Mouse (Mus musculus): ENCODE data around the gene Hist1h4f. TPM values are rescaled to one million over a fixed set of nuclear protein-coding genes. Genes with fewer than 3 reads are reported as not detected.
"Not testable (repeated sequence)": the region's sequence is repeated elsewhere in the genome, so short reads cannot be mapped to it uniquely, and the experiment has no call there.

The Hist1h4f gene
- polyA plus RNA-seq, 1 experiment from 2014 or later: not detected

- Histone ChIP-seq H3K27ac (ENCODE audit: low read depth, low read length) (peak overlapping the region; percentile 83), H3K9me3 (replicated peaks; ENCODE audit: control insufficient read depth, low read length) (no peaks in the 10 kb centered on the region), H3K9ac (ENCODE audit: low read length) (peak overlapping the region; percentile 60; the same call in 1 of the 2 replicates), H3K27me3 (replicated peaks; ENCODE audit: control insufficient read depth, insufficient read depth, low read length) (no peaks in the 10 kb centered on the region), H3K4me1 (ENCODE audit: control insufficient read depth, insufficient read depth, low read length) (peaks cover 12% of the 10 kb centered on the region; the same call in 1 of the 2 replicates), H3K36me3 (ENCODE audit: control insufficient read depth, insufficient read depth, low read length) (no peaks in the 10 kb centered on the region), H3K4me3 (ENCODE audit: low read depth, low read length) (peak overlapping the region; percentile 37), H3K4me2 (ENCODE audit: low read length) (peak overlapping the region; percentile 54)
- no peak for ATAC-seq
- WGBS: 51% methylated on average over 8 of the region's 8 CpGs
- DNase-seq (ENCODE audit: low spot score): no peak
Observed at GRCm38 (mm10) chr13:23551931-23552914, 775 bp upstream of the Hist1h4f start.

GRCm38 (mm10) chr13:23550761-23551145 is 695 bp downstream of the Hist1h4f start:
- 7% methylated on average over 3 of the region's 3 CpGs for WGBS
- H3K4me2 ChIP-seq (ENCODE audit: low read length): peak overlapping the region; percentile 54
- no peaks in the 10 kb centered on the region for H3K9me3 ChIP-seq (replicated peaks; ENCODE audit: control insufficient read depth, low read length)
- H3K27ac ChIP-seq (ENCODE audit: low read depth, low read length): peak overlapping the region; percentile 83
- H3K9ac ChIP-seq (ENCODE audit: low read length): peak overlapping the region; percentile 60
- peak overlapping the region; percentile 37 for H3K4me3 ChIP-seq (ENCODE audit: low read depth, low read length)
- DNase-seq (ENCODE audit: low spot score) (no peak), ATAC-seq (no peak)
- no peaks in the 10 kb centered on the region for H3K36me3 ChIP-seq (ENCODE audit: control insufficient read depth, insufficient read depth, low read length)
- no peaks in the 10 kb centered on the region for H3K27me3 ChIP-seq (replicated peaks; ENCODE audit: control insufficient read depth, insufficient read depth, low read length)
- peaks cover 6% of the 10 kb centered on the region; the same call in 1 of the 2 replicates for H3K4me1 ChIP-seq (ENCODE audit: control insufficient read depth, insufficient read depth, low read length)

- no peak overlapping the region for H3K9ac ChIP-seq (ENCODE audit: low read length)
- no peaks in the 10 kb centered on the region for H3K36me3 ChIP-seq (ENCODE audit: control insufficient read depth, insufficient read depth, low read length)
- H3K27me3 ChIP-seq (replicated peaks; ENCODE audit: control insufficient read depth, insufficient read depth, low read length): no peaks in the 10 kb centered on the region
- no peak overlapping the region for H3K27ac ChIP-seq (ENCODE audit: low read depth, low read length)
- no peak overlapping the region for H3K4me2 ChIP-seq (ENCODE audit: low read length)
- DNase-seq (ENCODE audit: low spot score) (no peak), ATAC-seq (no peak)
- no peak overlapping the region for H3K4me3 ChIP-seq (ENCODE audit: low read depth, low read length)
- WGBS: 78% methylated on average over 5 of the region's 5 CpGs
- no peaks in the 10 kb centered on the region for H3K9me3 ChIP-seq (replicated peaks; ENCODE audit: control insufficient read depth, low read length)
- H3K4me1 ChIP-seq (ENCODE audit: control insufficient read depth, insufficient read depth, low read length): peaks cover 4% of the 10 kb centered on the region; the same call in 1 of the 2 replicates
Observed at GRCm38 (mm10) chr13:23546694-23547093, 4.8 kb downstream of the Hist1h4f start.

DNA sequence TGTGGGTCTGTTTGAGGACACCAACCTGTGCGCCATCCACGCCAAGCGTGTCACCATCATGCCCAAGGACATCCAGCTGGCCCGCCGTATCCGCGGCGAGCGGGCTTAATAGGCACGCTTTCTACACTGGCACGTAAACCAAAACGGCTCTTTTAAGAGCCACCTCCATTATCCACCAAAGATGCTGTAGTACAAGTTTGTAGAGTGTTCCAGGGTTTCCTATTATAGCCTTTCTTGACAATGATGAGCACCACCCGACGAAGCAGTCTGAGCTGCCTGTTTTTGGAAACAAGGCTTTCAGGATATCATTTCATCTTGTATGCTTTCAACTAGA is 6.7 kb downstream of the Hist1h4f start:
- WGBS: under 1% methylated on average over 11 of the region's 14 CpGs
- peak overlapping the region; percentile 41 for H3K4me3 ChIP-seq (ENCODE audit: low read depth, low read length)
- not testable (repeated sequence) for H3K27me3 ChIP-seq (replicated peaks; ENCODE audit: control insufficient read depth, insufficient read depth, low read length); H3K9me3 ChIP-seq (replicated peaks; ENCODE audit: control insufficient read depth, low read length); DNase-seq (ENCODE audit: low spot score); H3K36me3 ChIP-seq (ENCODE audit: control insufficient read depth, insufficient read depth, low read length); H3K4me1 ChIP-seq (ENCODE audit: control insufficient read depth, insufficient read depth, low read length)
- peak overlapping the region; percentile 92 for H3K27ac ChIP-seq (ENCODE audit: low read depth, low read length)
- H3K4me2 ChIP-seq (ENCODE audit: low read length): peak overlapping the region; percentile 81
- H3K9ac ChIP-seq (ENCODE audit: low read length): peak overlapping the region; percentile 62
- peak; percentile 35; the same call in 1 of the 2 replicates for ATAC-seq

DNA sequence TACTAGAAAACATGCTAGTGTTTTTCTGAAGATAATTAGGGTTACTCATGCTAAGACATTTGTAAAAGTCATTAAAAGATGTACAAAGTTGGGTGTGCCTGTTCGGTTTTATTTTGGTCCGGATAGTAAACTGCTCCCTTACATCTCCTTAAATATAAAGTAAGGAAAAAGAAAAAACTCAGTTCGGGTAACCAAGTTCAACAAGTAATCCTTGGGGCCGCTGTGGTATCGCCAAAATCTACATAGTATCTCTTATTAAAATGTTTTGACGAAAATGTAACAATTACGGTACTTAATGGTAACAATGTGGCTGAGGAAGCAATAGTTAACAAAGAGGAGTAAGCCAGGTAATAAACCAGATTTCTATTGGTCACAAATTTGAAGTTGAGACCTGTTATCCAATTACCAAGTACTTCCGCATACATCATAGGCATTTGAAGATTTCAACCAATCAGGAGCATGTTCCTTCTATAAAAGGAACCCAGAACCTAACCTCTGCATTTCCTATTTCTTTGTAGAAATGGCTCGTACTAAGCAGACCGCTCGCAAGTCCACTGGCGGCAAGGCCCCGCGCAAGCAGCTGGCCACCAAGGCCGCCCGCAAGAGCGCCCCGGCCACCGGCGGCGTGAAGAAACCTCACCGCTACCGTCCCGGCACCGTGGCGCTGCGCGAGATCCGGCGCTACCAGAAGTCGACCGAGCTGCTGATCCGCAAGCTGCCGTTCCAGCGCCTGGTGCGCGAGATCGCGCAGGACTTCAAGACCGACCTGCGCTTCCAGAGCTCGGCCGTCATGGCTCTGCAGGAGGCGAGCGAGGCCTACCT is 7.3 kb downstream of the Hist1h4f start, which contains the start of gene Hist1h3f:
Gene Hist1h3f, plus strand, starts transcription at position 88 of the 822 bp plus-strand sequence.
- under 1% methylated on average over 21 of the region's 45 CpGs for WGBS
- peak; percentile 95 for ATAC-seq
- H3K4me3 ChIP-seq (ENCODE audit: low read depth, low read length): peak within 1 kb of the TSS; percentile 41

DNA sequence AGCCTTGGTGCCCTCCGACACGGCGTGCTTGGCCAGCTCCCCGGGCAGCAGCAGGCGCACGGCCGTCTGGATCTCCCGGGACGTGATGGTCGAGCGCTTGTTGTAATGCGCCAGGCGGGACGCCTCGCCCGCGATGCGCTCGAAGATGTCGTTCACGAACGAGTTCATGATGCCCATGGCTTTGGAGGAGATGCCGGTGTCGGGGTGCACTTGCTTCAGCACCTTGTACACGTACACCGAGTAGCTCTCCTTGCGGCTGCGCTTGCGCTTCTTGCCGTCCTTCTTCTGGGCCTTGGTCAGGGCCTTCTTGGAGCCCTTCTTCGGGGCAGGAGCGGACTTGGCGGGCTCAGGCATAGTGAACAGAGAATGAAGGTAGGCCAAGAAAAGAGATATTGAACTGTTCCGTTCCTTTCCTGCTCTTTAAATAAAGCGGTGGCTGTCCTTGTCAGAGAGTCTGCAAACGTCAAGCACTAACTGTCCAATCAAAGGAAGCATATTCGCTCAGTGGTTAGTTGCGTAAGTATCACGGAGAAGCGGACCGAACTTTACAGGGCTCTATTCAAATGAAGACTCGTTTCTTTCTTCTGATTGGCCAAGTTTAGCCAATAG is 8.3 kb downstream of the Hist1h4f start, which contains the start of gene Hist1h2bh:
Gene Hist1h2bh, minus strand, starts transcription at position 394 of the 609 bp plus-strand sequence.
- ATAC-seq (peak; percentile 91), DNase-seq (ENCODE audit: low spot score) (peak; percentile 97)
- 0% methylated on average over 33 of the region's 42 CpGs for WGBS
- H3K36me3 ChIP-seq (ENCODE audit: control insufficient read depth, insufficient read depth, low read length); H3K9me3 ChIP-seq (replicated peaks; ENCODE audit: control insufficient read depth, low read length); H3K4me1 ChIP-seq (ENCODE audit: control insufficient read depth, insufficient read depth, low read length); H3K27me3 ChIP-seq (replicated peaks; ENCODE audit: control insufficient read depth, insufficient read depth, low read length): not testable (repeated sequence)
- H3K27ac ChIP-seq (ENCODE audit: low read depth, low read length): peak within 1 kb of the TSS; percentile 92
- H3K4me3 ChIP-seq (ENCODE audit: low read depth, low read length): peak within 1 kb of the TSS; percentile 41
- H3K9ac ChIP-seq (ENCODE audit: low read length): peak within 1 kb of the TSS; percentile 57
- peak within 1 kb of the TSS; percentile 81 for H3K4me2 ChIP-seq (ENCODE audit: low read length)

More for the DNA sequence above, 7.3 kb downstream of the Hist1h4f start, which contains the start of gene Hist1h3f:
- no peaks in the 10 kb centered on the region for H3K4me1 ChIP-seq (ENCODE audit: control insufficient read depth, insufficient read depth, low read length)
- H3K9ac ChIP-seq (ENCODE audit: low read length): peak within 1 kb of the TSS; percentile 62
- no peaks in the 10 kb centered on the region for H3K27me3 ChIP-seq (replicated peaks; ENCODE audit: control insufficient read depth, insufficient read depth, low read length)
- H3K36me3 ChIP-seq (ENCODE audit: control insufficient read depth, insufficient read depth, low read length): no peaks in the 10 kb centered on the region
- peak within 1 kb of the TSS; percentile 92 for H3K27ac ChIP-seq (ENCODE audit: low read depth, low read length)
- no peaks in the 10 kb centered on the region for H3K9me3 ChIP-seq (replicated peaks; ENCODE audit: control insufficient read depth, low read length)
- peak; percentile 99 for DNase-seq (ENCODE audit: low spot score)
- H3K4me2 ChIP-seq (ENCODE audit: low read length): peak within 1 kb of the TSS; percentile 81

GRCm38 (mm10) chr13:23542225-23542980 is 9.0 kb downstream of the Hist1h4f start:
- H3K27me3 ChIP-seq (replicated peaks; ENCODE audit: control insufficient read depth, insufficient read depth, low read length); H3K9me3 ChIP-seq (replicated peaks; ENCODE audit: control insufficient read depth, low read length); ATAC-seq; H3K4me1 ChIP-seq (ENCODE audit: control insufficient read depth, insufficient read depth, low read length); H3K36me3 ChIP-seq (ENCODE audit: control insufficient read depth, insufficient read depth, low read length); DNase-seq (ENCODE audit: low spot score): not testable (repeated sequence)
- Histone ChIP-seq H3K27ac (ENCODE audit: low read depth, low read length) (peak overlapping the region; percentile 75), H3K4me3 (ENCODE audit: low read depth, low read length) (peak overlapping the region; percentile 37), H3K9ac (ENCODE audit: low read length) (peak overlapping the region; percentile 57; the same call in 1 of the 2 replicates), H3K4me2 (ENCODE audit: low read length) (peak overlapping the region; percentile 81)
- 6% methylated on average over 3 of the region's 3 CpGs for WGBS

GRCm38 (mm10) chr13:23541497-23541896 is 10.0 kb downstream of the Hist1h4f start:
- no peak overlapping the region for H3K27ac ChIP-seq (ENCODE audit: low read depth, low read length)
- no peak overlapping the region for H3K4me3 ChIP-seq (ENCODE audit: low read depth, low read length)
- peaks cover 3% of the 10 kb centered on the region; the same call in 1 of the 2 replicates for H3K4me1 ChIP-seq (ENCODE audit: control insufficient read depth, insufficient read depth, low read length)
- no peaks in the 10 kb centered on the region for H3K9me3 ChIP-seq (replicated peaks; ENCODE audit: control insufficient read depth, low read length)
- no peaks in the 10 kb centered on the region for H3K27me3 ChIP-seq (replicated peaks; ENCODE audit: control insufficient read depth, insufficient read depth, low read length)
- DNase-seq (ENCODE audit: low spot score) (no peak), ATAC-seq (no peak)
- H3K4me2 ChIP-seq (ENCODE audit: low read length): no peak overlapping the region
- 74% methylated on average over 3 of the region's 3 CpGs for WGBS
- H3K36me3 ChIP-seq (ENCODE audit: control insufficient read depth, insufficient read depth, low read length): no peaks in the 10 kb centered on the region
- no peak overlapping the region for H3K9ac ChIP-seq (ENCODE audit: low read length)
